Mouse (Mus musculus) cerebellum, postnatal 14 days (tissue): ENCODE data around the gene Rfesd.

Source experiments
- DNase-seq, 2 experiments: peaks; one replicate each; pipeline ENCODE4 v3.0.0; 2021; ENCODE audit warnings: mixed read lengths in 2 of 2

The Rfesd gene

DNA sequence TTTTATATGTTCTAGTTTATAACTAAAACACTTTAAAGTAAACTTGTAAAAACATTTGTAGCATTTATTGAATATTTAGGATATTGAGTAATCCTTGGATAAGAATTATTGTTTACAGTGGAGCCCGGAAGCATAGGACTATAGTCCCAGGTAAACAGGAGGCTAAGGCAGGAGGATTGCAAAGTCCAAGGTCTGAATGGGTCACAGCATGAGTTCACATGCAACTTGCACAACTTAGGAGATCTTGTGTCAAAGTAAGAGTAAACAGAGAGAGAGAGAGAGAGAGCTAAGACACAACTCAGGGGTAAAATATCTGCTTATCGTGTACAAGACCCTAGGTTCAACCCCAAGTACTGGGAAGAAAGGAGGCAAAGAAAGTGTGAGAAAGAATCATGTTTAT lies 41.9 kb downstream of the Rfesd start:
- no peak for DNase-seq

DNA sequence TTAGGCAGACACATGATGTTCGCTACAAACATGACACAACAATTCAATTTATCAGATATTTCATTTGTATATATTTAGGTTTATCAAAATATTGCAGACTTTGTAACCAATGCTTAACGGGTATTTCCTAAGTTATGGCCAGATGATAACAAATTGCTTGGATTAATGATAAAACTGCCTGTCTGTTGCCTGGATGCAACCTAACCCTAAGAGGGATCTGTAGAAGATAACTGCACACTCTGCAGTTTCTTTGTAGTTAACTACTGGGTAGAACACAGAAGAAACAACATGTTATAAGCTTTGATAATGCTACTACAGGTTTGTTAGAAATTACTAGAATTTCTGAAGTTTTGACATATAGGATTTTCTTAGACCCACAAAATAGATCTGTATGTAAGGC lies 42.3 kb downstream of the Rfesd start:
- DNase-seq = no peak

DNA sequence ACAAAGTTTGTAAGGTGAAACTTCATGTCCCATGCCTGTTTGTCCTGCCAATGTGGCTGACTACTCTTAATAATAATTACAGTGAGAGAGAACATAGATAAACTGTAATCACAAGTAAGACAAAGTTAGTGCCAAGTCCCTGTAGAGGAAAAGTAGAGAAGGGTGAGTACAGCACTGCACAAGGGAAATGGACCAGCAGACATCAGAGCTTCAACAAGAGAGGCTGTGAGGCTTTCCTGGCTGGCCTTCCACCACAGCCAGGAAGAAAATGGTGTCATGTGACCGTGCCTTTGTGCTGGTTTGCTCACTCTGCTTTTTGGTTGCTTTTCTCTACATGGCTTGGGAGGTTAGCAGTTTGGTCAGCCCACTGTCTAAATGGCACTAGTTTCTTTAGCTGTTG lies 42.9 kb downstream of the Rfesd start:
- DNase-seq = no peak

DNA sequence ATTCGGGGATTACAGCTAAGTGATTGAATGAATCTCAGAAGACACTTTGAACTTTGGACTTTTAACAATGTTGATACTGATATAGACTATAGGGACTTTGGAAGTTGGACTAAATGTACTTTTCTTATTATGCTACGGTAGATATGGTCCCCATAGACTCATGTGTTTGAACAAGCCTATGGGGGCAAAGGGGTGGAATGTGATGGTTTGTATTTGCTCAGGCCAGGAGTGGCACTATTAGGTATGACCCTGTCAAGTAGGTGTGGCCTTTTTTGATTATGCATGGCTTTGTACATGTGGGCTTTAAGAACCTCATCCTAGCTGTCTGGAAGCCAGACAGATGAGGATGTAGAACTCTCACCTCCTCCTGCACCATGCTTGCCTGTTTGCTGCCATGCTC lies 44.0 kb downstream of the Rfesd start:
- no peak for DNase-seq

DNA sequence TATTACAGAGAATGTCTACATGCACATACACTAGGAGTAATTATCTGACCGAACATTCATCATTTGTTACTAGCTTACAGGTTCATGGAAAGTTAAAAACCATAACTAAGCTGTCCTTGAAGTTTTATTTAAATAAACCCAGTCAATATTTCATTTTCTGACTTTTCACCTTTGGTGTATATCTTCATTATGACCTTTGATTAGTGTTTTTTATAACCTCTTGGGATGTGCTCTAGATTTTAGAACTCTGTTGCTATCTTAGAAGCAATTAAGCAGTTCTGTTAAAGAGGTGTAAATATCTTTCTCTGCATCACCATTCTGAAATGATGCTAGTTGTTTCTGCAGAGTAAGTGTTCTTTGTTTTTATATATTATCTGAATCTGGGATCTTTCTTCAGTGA lies 51.7 kb downstream of the Rfesd start, which contains the start of gene Spata9:
Spata9 (plus strand) TSS at position 301 of the 400 bp plus-strand sequence.
- no peak for DNase-seq

DNA sequence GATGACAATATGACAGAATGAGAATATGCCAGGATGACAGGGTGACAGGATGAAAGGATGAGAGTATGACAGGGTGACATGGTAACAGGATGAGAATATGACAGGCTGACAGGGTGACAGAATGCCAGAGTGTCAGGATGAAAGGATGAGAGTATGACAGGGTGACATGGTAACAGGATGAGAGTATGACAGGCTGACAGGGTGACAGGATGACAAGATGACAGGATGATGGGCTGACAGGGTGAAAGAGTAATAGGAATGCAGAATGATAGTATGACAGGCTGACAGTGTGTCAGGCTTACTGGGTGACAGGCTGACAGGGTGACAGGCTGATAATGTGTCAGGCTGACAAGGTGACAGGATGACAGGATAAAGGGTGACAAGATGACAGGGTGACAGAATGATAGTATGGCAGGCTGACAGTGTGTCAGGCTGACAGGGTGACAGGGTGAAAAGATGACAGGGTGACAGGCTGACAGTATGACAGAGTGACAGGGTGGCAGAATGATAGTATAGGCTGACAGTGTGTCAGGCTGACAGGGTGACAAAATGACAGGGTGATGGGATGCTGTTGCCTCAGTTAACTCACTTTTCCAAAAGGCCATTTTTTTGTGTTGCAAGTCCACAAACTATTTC lies 63.0 kb downstream of the Rfesd start:
- DNase-seq = no peak
